In the genomic region with DNA sequence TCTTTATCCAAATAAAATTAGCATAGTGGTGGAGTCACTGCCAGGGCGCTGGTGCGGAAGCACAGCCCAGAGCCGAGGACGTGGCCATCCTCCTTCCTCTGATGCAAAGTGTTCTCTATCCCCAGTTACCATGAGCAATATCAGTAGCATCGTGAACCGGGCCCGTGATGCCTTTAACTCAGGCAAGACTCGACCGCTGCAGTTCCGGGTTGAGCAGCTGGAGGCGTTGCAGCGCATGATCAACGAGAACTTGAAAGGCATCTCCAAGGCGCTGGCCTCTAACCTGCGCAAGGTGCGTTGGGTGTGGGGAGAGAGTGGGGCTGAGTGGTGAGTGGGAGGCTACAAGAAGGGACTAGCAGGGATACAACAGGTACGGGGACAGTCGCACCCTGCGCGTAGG, we compare ENCODE assay signal across 12 mouse cellular contexts. TPM values are rescaled to one million over a fixed set of nuclear protein-coding genes. Genes with fewer than 3 reads are reported as not detected.
DNase-seq lines count a peak whose midpoint lies in the region; ATAC-seq and TF ChIP-seq lines count a peak whose summit lies in the region.
"Had no signal": no experiment of that assay in that cellular context is flagged by ENCODE, and none has a peak within 500 bp of the region (broad histone marks: within the 10 kb centered on the region; RNA-seq: fewer than 3 reads in every experiment).

No protein-coding gene starts in this region.

- H3K27ac ChIP-seq in lung, embryonic 14.5 days (ENCODE audit: low read depth): no peak overlapping the region

- no peak overlapping the region for H3K9ac ChIP-seq in lung, embryonic 14.5 days

- no peaks in the 10 kb centered on the region for H3K36me3 ChIP-seq in lung, embryonic 14.5 days (ENCODE audit: insufficient read depth)
- H3K36me3 ChIP-seq: G1E had no signal

- WGBS in lung, embryonic 14.5 days: 31% methylated on average over 20 of the region's 20 CpGs

- peak; percentile 34; the same call in 1 of the 2 replicates for TF ChIP-seq CTCF in lung, embryonic 14.5 days (IDR thresholded peaks at IDR 0.05; ENCODE audit: low read depth)

- no peaks in the 10 kb centered on the region for H3K4me1 ChIP-seq in lung, embryonic 14.5 days (ENCODE audit: insufficient read depth)

- H3K4me3 ChIP-seq in lung, embryonic 14.5 days (ENCODE audit: low read depth, low read length): no peak overlapping the region

- DNase-seq in frontal cortex, postnatal 36 days (ENCODE audit: low spot score in 2 of 2): no peak
- DNase-seq in lung, embryonic 14.5 days: no peak
- DNase-seq in lung, postnatal 4 days: no peak
- peak; percentile 11 for DNase-seq in thymus, postnatal 10 days (ENCODE audit: low spot score in 2 of 2)
- no peak for DNase-seq in gastrocnemius, adult 8-10 months (ENCODE audit: low spot score in 2 of 2)
- no peak for DNase-seq in urinary bladder, postnatal 36 days (ENCODE audit: low spot score in 2 of 2)
- DNase-seq: midbrain, embryonic 14.5 days had no signal

- 0 out of 2 replicates have a peak, but pooled peaks have one; percentile 31 for ATAC-seq in frontal cortex, adult (ENCODE audit: low TSS enrichment)
- no peak for ATAC-seq in lung, embryonic 14.5 days (ENCODE audit: insufficient read depth)
- 0 out of 2 replicates have a peak, but pooled peaks have one; percentile 46 for ATAC-seq in common myeloid progenitor, adult 5-6 weeks (replicated peaks; ENCODE audit: low read depth, poor library complexity, severe bottlenecking)

- peaks cover 12% of the 10 kb centered on the region; the same call in 1 of the 2 replicates for H3K27me3 ChIP-seq in lung, embryonic 14.5 days (ENCODE audit: insufficient read depth, low read length)

- H3K4me2 ChIP-seq in lung, embryonic 14.5 days: no peak overlapping the region

- H3K9me3 ChIP-seq in lung, embryonic 14.5 days (ENCODE audit: low read depth, low read length): no peaks in the 10 kb centered on the region
- H3K9me3 ChIP-seq: G1E had no signal

RNA-seq across cellular contexts. Expression of a gene that starts 4.8 kb away (rescaled TPM):
- 0.11 TPM in 1 of 2 replicates, not detected in the other for polyA plus RNA-seq in lung, embryonic 14.5 days (2014; fragmentation: Nextera tagmentation; extraction: Ambion mirVana)
- total RNA-seq in common myeloid progenitor, adult 5-6 weeks (2017): not detected in 2 replicates
- total RNA-seq in gastrocnemius, adult 8-10 months (2022): under 1 TPM; 0.36 to 0.81 (median 0.55) TPM
- polyA plus RNA-seq: embryonic facial prominence, embryonic 11.5 days; G1E; kidney, embryonic 14.5 days had no signal

RNA-seq across cellular contexts. Expression of a gene that starts 37.2 kb away (rescaled TPM):
- polyA plus RNA-seq in lung, embryonic 14.5 days (2014; fragmentation: Nextera tagmentation; extraction: Ambion mirVana): 163 and 167 TPM in 2 replicates
- total RNA-seq in common myeloid progenitor, adult 5-6 weeks (2017): 64.6 and 71.2 TPM in 2 replicates
- 10 to 100 TPM; 13.3 to 16.1 (median 15.7) TPM for total RNA-seq in gastrocnemius, adult 8-10 months (2022)

RNA-seq across cellular contexts. Expression of a gene that starts 55.2 kb away (rescaled TPM):
- polyA plus RNA-seq in lung, embryonic 14.5 days (2014; fragmentation: Nextera tagmentation; extraction: Ambion mirVana): 37.6 and 39.4 TPM in 2 replicates
- total RNA-seq in common myeloid progenitor, adult 5-6 weeks (2017): 14.5 and 37.3 TPM in 2 replicates
- total RNA-seq in gastrocnemius, adult 8-10 months (2022): 10 to 100 TPM in 3 of 4 experiments, 1 to 10 TPM in 1; 9.5 to 16.0 (median 13.4) TPM

Comparison
In these comparisons a context has a peak if more than half of its experiments do, and no peak if none do; other contexts are left out.
1. DNase-seq: peak in thymus, postnatal 10 days (2 of 2); none in frontal cortex, postnatal 36 days (0 of 2), lung, embryonic 14.5 days (single experiment), lung, postnatal 4 days (0 of 2), gastrocnemius, adult 8-10 months (0 of 2) and urinary bladder, postnatal 36 days (0 of 2).